Mouse (Mus musculus) bone marrow, adult 2 months (tissue): ENCODE data around the gene Pigz.

Source experiments
- CTCF ChIP-seq: fragments of 200-500 bp; IDR thresholded peaks from 2 replicates; pipeline ENCODE4 v1.5.1; 2011; ENCODE audit warnings: low read length, control low read depth; ENCODE audit not compliant: control insufficient read depth, insufficient read depth
- POLR2A ChIP-seq: fragments of 200-500 bp; IDR thresholded peaks from 2 replicates; pipeline ENCODE4 v1.6.1; 2011; ENCODE audit warnings: low read depth, mild to moderate bottlenecking, control low read depth, low read length, borderline replicate concordance; ENCODE audit not compliant: control insufficient read depth

DNA sequence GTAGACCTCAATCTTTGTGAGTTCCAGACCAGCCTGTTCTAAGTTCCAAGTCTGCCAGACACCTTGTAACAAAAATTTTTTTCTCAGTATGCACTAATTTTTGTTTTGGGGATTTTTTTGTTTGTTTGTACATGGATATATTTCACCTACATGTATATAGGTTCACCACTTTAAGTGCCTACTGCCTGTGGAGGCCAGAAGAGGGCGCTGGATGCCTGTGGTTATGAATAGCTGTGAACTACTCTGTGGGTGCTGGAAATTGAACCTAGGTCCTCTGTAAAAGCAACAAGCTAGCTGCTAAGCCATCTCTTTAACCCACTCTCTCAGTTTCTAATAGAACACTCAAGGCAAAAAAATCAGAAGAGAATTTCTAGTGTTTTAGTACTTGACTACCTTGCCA lies 58.4 kb downstream of the Pigz start:
- TF ChIP-seq CTCF (peak; percentile 25; the same call in 1 of the 2 replicates), POLR2A (no peak)
